Mouse (Mus musculus): ENCODE results near the gene Kcnq1. TPM values are rescaled to one million over a fixed set of nuclear protein-coding genes. Genes with fewer than 3 reads are reported as not detected.

The Kcnq1 gene
- polyA plus RNA-seq, 2 experiments from 2014 or later = not detected

GRCm38 (mm10) chr7:143138789-143139188, 32.6 kb downstream of the Kcnq1 start:
- no peak for ATAC-seq

DNA sequence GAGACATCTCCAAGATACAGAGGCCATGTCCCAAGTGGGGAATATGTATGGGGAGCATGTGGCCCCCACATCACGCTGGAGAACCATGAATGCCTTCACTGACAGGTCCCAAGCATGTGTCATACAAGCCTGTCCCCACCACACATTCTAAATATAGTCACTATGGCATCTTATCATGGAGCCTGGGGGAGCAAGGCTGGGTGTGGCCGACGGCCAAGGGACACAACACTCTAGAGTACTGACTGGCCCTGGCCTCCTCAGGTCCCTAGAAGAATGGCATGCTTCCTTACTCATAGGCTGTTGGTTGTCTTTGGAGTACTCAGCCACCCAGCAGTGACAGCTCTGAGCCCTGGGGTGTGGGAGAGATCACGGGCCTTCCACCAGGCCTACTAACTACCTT, 33.8 kb downstream of the Kcnq1 start:
- no peak for ATAC-seq

GRCm38 (mm10) chr7:143142680-143143079, 36.5 kb downstream of the Kcnq1 start:
- no peak for ATAC-seq

DNA sequence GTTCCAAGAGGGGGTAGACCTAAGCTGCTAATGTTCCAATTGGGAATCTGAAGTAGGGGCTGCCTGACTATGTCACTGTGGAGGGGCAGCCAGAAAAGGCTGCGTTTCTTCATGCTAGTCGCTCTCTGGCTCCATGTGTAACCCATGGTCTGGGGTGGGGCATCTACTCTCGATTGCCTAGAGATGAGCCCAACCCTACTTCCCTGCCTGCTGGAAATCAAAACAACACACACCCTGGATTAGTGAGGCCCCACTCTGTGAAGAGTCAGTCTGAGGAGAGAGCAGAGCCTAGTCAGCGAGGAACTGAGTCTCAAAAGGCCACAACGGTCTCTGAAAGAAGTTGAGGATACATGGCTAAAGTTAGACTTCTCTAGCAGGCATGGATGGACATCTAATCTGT, 40.9 kb downstream of the Kcnq1 start:
- no peak for ATAC-seq

GRCm38 (mm10) chr7:143151171-143151570, 45.0 kb downstream of the Kcnq1 start:
- no peak for ATAC-seq

DNA sequence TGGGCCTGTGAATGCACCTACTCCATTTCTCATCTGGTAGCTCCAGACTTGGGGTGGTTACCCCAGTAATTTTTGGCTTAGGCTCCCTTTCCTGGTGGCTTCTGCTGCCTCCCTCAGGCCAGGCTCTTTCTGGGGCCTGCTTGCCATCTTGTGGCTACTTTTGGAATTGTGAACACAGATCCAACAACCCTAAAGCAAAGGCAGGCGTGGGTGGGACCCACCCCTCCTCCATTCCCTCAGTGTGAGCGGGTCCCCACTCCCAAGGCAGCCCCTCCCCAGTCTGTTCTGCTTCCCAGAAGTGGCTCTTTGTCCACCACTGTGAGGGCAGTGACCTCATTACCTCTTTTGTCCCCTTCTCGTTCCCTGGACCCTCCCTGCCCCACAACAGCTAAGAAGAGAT, 46.2 kb downstream of the Kcnq1 start:
- no peak for ATAC-seq

GRCm38 (mm10) chr7:143153915-143154373, 47.8 kb downstream of the Kcnq1 start:
- peak; percentile 43 for ATAC-seq

- no peak for ATAC-seq
Observed at GRCm38 (mm10) chr7:143154458-143154871, 48.3 kb downstream of the Kcnq1 start.

GRCm38 (mm10) chr7:143155257-143155656, 49.1 kb downstream of the Kcnq1 start:
- ATAC-seq = no peak

DNA sequence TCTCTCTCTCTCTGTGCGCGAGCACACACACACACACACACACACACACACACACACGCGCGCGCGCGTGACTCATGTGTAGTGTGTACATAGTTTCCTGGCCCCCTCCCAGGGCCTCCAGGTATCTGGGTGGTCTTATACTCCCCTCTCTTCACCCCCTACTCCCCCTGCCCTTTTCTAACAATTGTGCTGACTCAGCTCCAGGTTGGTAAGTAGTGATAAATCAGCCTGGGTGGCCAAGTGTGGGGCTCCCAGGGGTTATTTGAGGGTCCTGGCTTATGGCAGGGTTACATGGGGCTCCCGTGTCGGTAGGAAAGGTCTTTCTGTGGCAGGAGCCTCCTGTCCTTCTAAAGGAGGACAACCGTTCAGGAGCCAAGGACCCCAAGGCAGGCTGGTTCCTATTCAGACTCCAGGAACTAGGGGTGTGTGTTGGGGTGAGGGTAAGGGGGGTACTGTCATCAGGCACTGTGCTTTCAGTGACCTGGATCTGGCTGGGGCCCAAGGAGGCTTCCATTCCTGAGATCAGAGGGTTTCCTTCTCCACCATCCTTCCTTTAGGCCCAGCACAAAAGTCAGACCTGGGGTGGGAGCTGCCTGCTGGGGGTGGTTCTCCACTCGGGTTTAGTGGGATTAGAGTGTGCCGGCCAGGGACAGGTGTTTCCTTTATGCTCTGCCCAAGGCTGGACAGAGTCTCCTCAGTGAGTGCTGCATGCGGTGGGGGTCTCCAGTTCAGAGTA, 52.7 kb downstream of the Kcnq1 start:
- no peak for ATAC-seq

GRCm38 (mm10) chr7:143159446-143159845, 53.3 kb downstream of the Kcnq1 start:
- ATAC-seq = no peak

DNA sequence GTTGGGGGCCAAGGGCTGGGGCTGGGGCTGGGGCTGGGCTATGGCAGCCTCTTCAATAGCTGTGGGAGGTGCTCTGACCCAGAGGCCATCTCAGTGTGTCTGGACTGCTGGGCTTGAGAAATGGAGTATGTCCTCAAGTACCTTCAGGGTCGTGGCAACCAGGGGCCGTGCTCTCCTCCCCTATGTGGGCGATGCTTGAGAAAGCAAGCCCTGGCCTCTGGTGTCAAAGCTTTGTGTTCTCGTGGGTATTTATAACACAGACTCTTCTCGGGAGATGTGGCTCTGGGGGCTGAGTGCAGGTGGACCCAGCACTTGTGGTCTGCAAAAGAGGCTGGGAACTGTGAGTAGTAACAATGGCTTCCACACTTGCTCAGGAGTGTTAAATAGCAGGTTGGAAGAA, 53.9 kb downstream of the Kcnq1 start:
- ATAC-seq = no peak

DNA sequence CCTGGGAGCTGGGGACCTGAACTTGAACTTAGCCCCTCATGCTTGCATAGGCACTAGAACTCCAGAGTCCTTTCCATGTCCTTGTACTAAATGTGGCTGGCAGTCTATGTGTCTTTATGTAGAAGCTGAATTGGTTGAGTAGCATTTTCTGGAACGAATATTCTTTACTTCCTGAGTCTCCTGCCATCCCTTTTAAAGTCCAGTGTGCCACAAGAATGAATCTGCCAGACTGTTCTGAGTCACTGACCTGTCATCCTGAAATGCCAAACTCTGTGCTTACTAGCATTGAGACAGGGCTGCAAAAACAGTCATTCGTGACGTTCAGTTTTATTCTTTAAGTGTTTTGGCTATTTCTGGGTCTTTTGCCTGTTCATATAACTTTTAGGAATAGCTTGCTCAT, 55.9 kb downstream of the Kcnq1 start:
- ATAC-seq = no peak

DNA sequence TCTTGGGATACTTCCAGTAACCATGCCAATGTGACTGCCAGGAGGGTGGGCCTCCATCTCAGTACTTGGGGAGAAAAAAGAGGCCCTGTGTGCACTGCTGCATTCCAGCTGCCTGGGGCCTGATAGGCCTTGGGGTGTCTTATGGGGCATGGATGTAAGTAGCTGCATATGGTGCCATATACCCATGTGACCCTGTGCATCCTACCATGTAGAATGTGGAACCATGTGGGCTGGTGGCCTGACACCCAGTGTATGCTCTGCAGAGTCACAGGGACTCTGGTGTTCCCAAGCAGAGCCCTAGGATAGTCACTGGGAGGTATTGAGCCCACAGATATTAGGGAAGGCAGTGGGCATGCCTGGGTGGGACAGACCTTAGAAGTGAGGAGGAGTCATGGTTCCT, 57.9 kb downstream of the Kcnq1 start:
- ATAC-seq = no peak

- ATAC-seq = no peak
Observed at GRCm38 (mm10) chr7:143165687-143166265, 59.6 kb downstream of the Kcnq1 start.

- ATAC-seq = no peak
Observed at GRCm38 (mm10) chr7:143167275-143167674, 61.1 kb downstream of the Kcnq1 start.

DNA sequence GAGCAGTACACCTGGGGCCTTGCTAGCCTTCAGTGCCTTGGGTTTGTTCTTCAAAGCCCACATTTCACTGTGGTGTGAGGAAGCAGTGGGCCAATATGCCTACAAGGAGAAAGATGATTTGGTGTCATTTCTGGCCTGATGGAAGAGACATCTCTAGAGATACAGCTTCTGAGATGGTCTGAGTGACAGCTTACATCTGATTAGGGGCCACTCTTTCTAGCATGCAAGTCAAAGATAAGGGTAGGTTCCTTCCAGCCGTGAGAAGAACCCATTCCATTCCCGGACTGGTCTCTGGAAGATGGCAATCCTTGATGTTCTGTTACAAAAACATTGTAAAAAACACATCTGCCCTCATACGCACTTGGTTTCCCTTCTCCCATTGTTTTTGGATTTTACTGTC, 63.2 kb downstream of the Kcnq1 start:
- no peak for ATAC-seq

- ATAC-seq = no peak
Observed at GRCm38 (mm10) chr7:143172914-143173547, 66.9 kb downstream of the Kcnq1 start.

- ATAC-seq = no peak
Observed at GRCm38 (mm10) chr7:143174633-143175032, 68.5 kb downstream of the Kcnq1 start.

DNA sequence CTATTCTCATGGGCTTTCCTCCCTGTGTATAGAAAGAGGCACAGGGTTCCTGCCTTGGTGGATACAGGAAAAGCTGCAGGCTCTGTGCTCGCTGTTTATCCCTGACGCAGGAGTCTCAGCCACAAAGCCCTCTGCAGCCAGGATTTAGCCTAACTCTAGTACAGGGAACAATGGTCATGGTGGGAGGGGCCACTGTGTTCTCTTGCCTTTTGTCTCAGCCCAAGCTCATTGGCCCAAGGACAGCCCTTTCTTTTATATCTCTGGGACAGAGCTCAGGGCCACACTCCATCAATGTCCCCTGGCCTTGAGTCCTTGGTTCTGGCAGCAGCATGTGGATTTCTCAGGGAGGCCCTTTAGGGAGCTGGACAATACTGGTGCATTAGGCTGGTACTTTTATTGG, 72.7 kb downstream of the Kcnq1 start:
- no peak for ATAC-seq

GRCm38 (mm10) chr7:143180761-143181160, 74.6 kb downstream of the Kcnq1 start:
- ATAC-seq = no peak

- ATAC-seq = no peak
Observed at GRCm38 (mm10) chr7:143181311-143181710, 75.1 kb downstream of the Kcnq1 start.

DNA sequence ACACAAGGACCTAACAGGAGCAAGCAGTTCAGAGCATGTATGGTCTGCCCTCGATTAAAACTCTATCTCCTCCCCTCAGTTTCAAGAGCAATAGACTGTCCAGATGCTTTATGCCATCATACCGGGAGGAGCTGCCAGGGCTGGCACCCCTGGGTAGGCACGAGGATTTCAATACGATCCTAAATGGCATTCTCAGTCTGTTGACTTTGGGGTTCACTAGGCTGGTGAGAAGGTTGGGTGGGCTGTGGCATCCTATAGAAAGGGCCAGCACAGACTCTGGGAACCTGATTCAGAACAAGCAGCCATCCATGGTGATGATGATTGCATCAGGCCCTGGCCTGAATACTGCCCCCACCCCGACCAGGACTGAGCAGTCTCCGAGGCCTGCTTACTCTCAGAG, 79.3 kb downstream of the Kcnq1 start:
- no peak for ATAC-seq

DNA sequence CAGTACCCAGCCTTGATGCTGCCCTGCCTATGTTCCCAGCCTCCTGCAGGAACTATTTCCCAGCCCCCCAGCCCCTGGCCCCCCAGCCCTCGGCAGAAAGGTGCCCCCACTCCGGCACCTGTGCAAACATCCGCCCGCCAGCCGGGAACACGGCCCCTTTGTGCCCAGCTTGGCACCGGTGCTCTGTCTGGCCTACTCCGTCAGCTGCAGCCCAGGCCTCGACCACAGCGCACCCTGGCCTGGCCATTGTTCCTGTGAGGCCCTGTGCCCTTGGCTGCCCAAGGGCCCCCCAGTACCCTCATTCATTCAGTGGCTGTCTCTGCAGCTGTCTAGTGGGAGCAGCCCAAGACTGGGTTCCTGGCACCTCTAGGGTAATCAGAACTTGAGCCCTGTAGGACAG, 80.2 kb downstream of the Kcnq1 start:
- ATAC-seq = no peak

Measured in activated CD4-positive, CD25-positive, alpha-beta regulatory T cell, adult 4 months (primary cell).